Mouse (Mus musculus): ENCODE data around the gene Olfr1279. TPM values are rescaled to one million over a fixed set of nuclear protein-coding genes. Genes with fewer than 3 reads are reported as not detected.
"Not testable (repeated sequence)": the region's sequence is repeated elsewhere in the genome, so short reads cannot be mapped to it uniquely, and the experiment has no call there.

Gene Olfr1279
- polyA plus RNA-seq (2015; fragmentation: Nextera tagmentation; extraction: Ambion mirVana): not detected in 2 replicates

DNA sequence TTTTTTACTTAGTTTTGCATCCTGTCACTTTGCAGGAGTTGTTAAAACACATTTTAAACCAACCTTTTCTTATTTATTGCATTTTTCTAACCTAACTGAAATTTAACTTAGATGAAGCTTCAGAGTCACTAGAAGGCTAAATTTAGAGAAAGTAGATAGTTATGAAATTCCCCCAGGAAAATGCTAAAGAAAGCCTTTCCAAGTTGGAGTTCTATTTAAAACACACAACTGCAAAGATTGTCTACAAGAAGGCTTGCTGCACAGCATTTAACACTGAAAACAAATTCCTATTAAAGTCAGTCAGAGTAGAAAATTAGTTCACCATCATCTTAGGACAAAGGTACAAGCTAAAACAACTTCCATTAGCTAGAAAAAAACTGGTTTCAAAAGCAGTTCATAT, at the start of gene Olfr1279:
Olfr1279 (plus strand) TSS at position 262 of the 400 bp plus-strand sequence.
- Histone ChIP-seq H3K4me2 (no peak within 1 kb of the TSS), H3K9me3 (replicated peaks) (no peaks in the 10 kb centered on the region), H3K4me1 (no peaks in the 10 kb centered on the region), H3K4me3 (replicated peaks) (no peak within 1 kb of the TSS), H3K9ac (replicated peaks) (no peak within 1 kb of the TSS), H3K36me3 (no peaks in the 10 kb centered on the region), H3K27ac (replicated peaks) (no peak within 1 kb of the TSS), H3K27me3 (replicated peaks) (no peaks in the 10 kb centered on the region)
- ATAC-seq (ENCODE audit: low FRiP score): no peak

GRCm38 (mm10) chr2:111254216-111254615, 46.2 kb upstream of the Olfr1279 start, which contains the start of gene Olfr1276:
Gene Olfr1276 (plus strand): TSS chr2:111254516.
- H3K27ac ChIP-seq (replicated peaks): no peak within 1 kb of the TSS
- no peak within 1 kb of the TSS for H3K9ac ChIP-seq (replicated peaks)
- H3K36me3 ChIP-seq: no peaks in the 10 kb centered on the region
- no peak for ATAC-seq (ENCODE audit: low FRiP score)
- H3K9me3 ChIP-seq (replicated peaks): no peaks in the 10 kb centered on the region
- H3K4me1 ChIP-seq: no peaks in the 10 kb centered on the region
- H3K4me2 ChIP-seq: no peak within 1 kb of the TSS
- H3K27me3 ChIP-seq (replicated peaks): no peaks in the 10 kb centered on the region
- H3K4me3 ChIP-seq (replicated peaks): no peak within 1 kb of the TSS

DNA sequence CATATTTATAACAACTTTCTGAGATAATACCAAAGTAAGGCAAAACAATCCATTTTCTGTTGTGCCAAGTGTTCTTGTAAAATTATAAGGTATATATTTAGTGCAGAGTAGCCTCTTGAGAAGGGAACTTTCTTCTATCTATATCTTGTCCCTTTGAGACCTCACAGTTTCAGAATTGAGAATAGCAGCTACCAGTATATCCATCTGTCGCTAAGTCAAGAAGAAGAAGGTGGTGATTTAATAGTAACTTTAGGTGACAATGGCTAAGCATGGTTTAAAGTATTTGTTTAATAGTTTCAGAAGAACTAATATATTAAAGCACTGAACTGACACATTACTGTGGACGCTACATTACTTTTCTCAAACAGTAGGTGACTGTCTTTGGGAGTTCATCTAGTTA, 26.4 kb upstream of the Olfr1279 start, which contains the start of gene Olfr1277:
Olfr1277 (minus strand) TSS at position 101 of the 400 bp plus-strand sequence.
- Histone ChIP-seq H3K27ac (replicated peaks) (no peak within 1 kb of the TSS), H3K27me3 (replicated peaks) (no peaks in the 10 kb centered on the region), H3K36me3 (no peaks in the 10 kb centered on the region), H3K4me1 (no peaks in the 10 kb centered on the region), H3K9ac (replicated peaks) (no peak within 1 kb of the TSS), H3K4me3 (replicated peaks) (no peak within 1 kb of the TSS), H3K4me2 (no peak within 1 kb of the TSS), H3K9me3 (replicated peaks) (no peaks in the 10 kb centered on the region)
- 86% methylated on average over 2 of the region's 2 CpGs for WGBS
- no peak for ATAC-seq (ENCODE audit: low FRiP score)

DNA sequence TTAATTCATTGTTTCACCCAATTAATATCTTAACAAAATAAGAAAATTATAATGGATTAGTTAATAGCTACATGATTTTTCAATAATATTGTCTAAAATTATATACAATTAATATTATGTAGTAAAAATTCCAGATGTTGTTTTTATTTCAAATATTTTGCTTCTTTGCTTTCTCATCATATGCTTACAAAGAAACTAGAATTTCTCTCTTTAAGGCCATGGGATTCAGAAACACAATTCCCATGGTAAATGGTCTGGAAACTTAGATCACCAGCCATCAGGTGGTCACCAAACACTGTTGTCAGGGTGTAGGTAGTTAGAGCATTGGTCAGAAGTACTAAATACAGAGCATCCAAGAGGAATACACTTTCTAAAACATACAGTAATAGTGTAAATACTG, 10.6 kb upstream of the Olfr1279 start, which contains the start of gene Olfr1278:
Olfr1278 (plus strand) TSS at position 301 of the 400 bp plus-strand sequence.
- H3K36me3 ChIP-seq: no peaks in the 10 kb centered on the region
- H3K9me3 ChIP-seq (replicated peaks): no peaks in the 10 kb centered on the region
- no peak for ATAC-seq (ENCODE audit: low FRiP score)
- H3K27me3 ChIP-seq (replicated peaks): no peaks in the 10 kb centered on the region
- no peak within 1 kb of the TSS for H3K4me3 ChIP-seq (replicated peaks)
- no peak within 1 kb of the TSS for H3K4me2 ChIP-seq
- H3K4me1 ChIP-seq: no peaks in the 10 kb centered on the region
- no peak within 1 kb of the TSS for H3K27ac ChIP-seq (replicated peaks)
- H3K9ac ChIP-seq (replicated peaks): no peak within 1 kb of the TSS

DNA sequence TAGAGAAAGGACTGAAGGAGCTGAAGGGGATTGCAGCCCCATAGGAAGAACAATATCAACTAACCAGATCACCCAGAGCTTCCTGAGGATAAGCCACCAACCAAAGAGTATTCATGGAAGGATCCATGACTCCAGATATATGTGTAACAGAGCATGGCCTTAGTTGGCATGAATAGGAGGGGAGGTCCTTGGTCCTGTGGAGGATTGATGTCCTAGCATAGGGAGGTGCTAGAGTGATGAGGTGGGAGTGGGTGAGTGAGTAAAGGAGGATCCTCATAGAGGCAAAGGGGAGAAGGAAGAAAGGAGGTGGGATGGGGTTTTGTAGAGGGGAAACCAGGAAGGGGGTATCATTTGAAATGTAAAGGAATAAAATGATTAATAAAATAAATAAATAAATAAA, 1.9 kb upstream of the Olfr1279 start:
- no peak for ATAC-seq (ENCODE audit: low FRiP score)
- Histone ChIP-seq H3K4me2 (no peak overlapping the region), H3K4me3 (replicated peaks) (no peak overlapping the region), H3K36me3 (no peaks in the 10 kb centered on the region), H3K27ac (replicated peaks) (no peak overlapping the region), H3K4me1 (no peaks in the 10 kb centered on the region), H3K9me3 (replicated peaks) (no peaks in the 10 kb centered on the region), H3K27me3 (replicated peaks) (no peaks in the 10 kb centered on the region), H3K9ac (replicated peaks) (no peak overlapping the region)

- Histone ChIP-seq H3K36me3 (no peaks in the 10 kb centered on the region), H3K4me1 (no peaks in the 10 kb centered on the region), H3K27me3 (replicated peaks) (no peaks in the 10 kb centered on the region), H3K9ac (replicated peaks) (no peak within 1 kb of the TSS), H3K9me3 (replicated peaks) (no peaks in the 10 kb centered on the region), H3K27ac (replicated peaks) (no peak within 1 kb of the TSS), H3K4me2 (no peak within 1 kb of the TSS), H3K4me3 (replicated peaks) (no peak within 1 kb of the TSS)
- ATAC-seq (ENCODE audit: low FRiP score): no peak
These were observed 13.3 kb downstream of the Olfr1279 start, which contains the start of gene Olfr1280 for GRCm38 (mm10) chr2:111313717-111314116. Gene Olfr1280 (plus strand): TSS chr2:111314017.

- no peak within 1 kb of the TSS for H3K4me2 ChIP-seq
- H3K9ac ChIP-seq (replicated peaks): no peak within 1 kb of the TSS
- no peaks in the 10 kb centered on the region for H3K36me3 ChIP-seq
- H3K9me3 ChIP-seq (replicated peaks): no peaks in the 10 kb centered on the region
- H3K4me3 ChIP-seq (replicated peaks): no peak within 1 kb of the TSS
- no peak within 1 kb of the TSS for H3K27ac ChIP-seq (replicated peaks)
- ATAC-seq (ENCODE audit: low FRiP score): no peak
- H3K27me3 ChIP-seq (replicated peaks): no peaks in the 10 kb centered on the region
- 80% methylated on average over 2 of the region's 2 CpGs for WGBS
- H3K4me1 ChIP-seq: no peaks in the 10 kb centered on the region
These were observed 25.8 kb downstream of the Olfr1279 start, which contains the start of gene Olfr1281 for GRCm38 (mm10) chr2:111326220-111326619. Gene Olfr1281 (plus strand): TSS chr2:111326520.

DNA sequence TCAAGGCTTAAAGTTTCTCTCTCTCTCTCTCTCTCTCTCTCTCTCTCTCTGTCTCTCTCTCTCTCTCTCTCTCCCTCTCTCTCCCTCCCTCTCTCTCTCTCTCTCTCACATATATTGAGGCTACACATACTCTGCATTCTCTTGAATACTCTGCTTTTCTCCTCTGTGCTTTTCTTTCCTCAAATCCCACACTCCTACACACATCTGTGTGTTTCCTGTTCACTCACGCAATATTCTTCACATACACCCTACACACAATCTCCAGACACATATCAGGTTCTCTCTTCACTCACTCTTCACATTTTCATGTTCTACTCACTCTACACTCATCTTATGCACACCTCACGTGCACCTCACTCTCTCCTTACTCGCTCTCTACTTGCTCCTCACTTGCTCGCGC, 33.3 kb downstream of the Olfr1279 start:
- not testable (repeated sequence) for H3K4me2 ChIP-seq; H3K4me1 ChIP-seq; H3K27me3 ChIP-seq (replicated peaks); H3K9me3 ChIP-seq (replicated peaks); H3K36me3 ChIP-seq; ATAC-seq (ENCODE audit: low FRiP score); H3K4me3 ChIP-seq (replicated peaks); H3K27ac ChIP-seq (replicated peaks); H3K9ac ChIP-seq (replicated peaks)
- 92% methylated on average over 5 of the region's 5 CpGs for WGBS

DNA sequence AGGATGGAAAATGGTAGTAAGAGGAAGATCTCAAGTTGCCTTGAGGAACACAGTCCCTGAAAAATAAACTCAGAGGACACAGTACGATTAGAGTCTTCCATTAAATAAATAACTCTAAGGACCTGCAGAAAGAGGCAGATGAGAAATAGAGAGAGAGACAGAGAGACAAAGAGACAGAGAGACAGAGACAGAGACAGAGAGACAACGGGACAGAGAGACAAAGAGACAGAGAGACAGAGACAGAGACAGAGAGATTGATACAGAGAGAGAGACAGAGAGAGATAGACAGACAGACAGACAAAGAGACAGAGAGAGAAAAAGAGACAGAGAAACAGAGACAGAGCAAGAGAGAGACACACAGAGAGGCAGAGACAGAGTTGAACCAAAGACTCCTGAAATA, 35.5 kb downstream of the Olfr1279 start, which contains the start of gene Olfr1282:
Olfr1282 (minus strand) TSS at position 101 of the 400 bp plus-strand sequence.
- Histone ChIP-seq H3K27ac (replicated peaks) (no peak within 1 kb of the TSS), H3K9me3 (replicated peaks) (no peaks in the 10 kb centered on the region), H3K4me2 (no peak within 1 kb of the TSS), H3K4me3 (replicated peaks) (no peak within 1 kb of the TSS), H3K4me1 (no peaks in the 10 kb centered on the region), H3K36me3 (no peaks in the 10 kb centered on the region), H3K27me3 (replicated peaks) (no peaks in the 10 kb centered on the region), H3K9ac (replicated peaks) (no peak within 1 kb of the TSS)
- ATAC-seq (ENCODE audit: low FRiP score): no peak
- WGBS: 74% methylated on average over 2 of the region's 2 CpGs

Other genes starting within 250 kb of the Olfr1279 start
- not detected in 2 replicates for gene Gm13941, start 194.7 kb upstream of the Olfr1279 start, polyA plus RNA-seq (2015; fragmentation: Nextera tagmentation; extraction: Ambion mirVana)
- not detected in 2 replicates for gene Gm15130, start 147.7 kb upstream of the Olfr1279 start, polyA plus RNA-seq (2015; fragmentation: Nextera tagmentation; extraction: Ambion mirVana)
- gene 4930430A15Rik, start 71.0 kb upstream of the Olfr1279 start, polyA plus RNA-seq (2015; fragmentation: Nextera tagmentation; extraction: Ambion mirVana): not detected in 2 replicates
- not detected in 2 replicates for gene Olfr1275, start 65.3 kb upstream of the Olfr1279 start, polyA plus RNA-seq (2015; fragmentation: Nextera tagmentation; extraction: Ambion mirVana)
- gene Olfr1276, start 46.1 kb upstream of the Olfr1279 start, polyA plus RNA-seq (2015; fragmentation: Nextera tagmentation; extraction: Ambion mirVana): not detected in 2 replicates
- gene Olfr1277, start 26.5 kb upstream of the Olfr1279 start, polyA plus RNA-seq (2015; fragmentation: Nextera tagmentation; extraction: Ambion mirVana): not detected in 2 replicates
- gene Olfr1278, start 10.5 kb upstream of the Olfr1279 start, polyA plus RNA-seq (2015; fragmentation: Nextera tagmentation; extraction: Ambion mirVana): not detected in 2 replicates
- not detected in 2 replicates for gene Olfr1280, start 13.4 kb downstream of the Olfr1279 start, polyA plus RNA-seq (2015; fragmentation: Nextera tagmentation; extraction: Ambion mirVana)
- gene Olfr1281, start 25.9 kb downstream of the Olfr1279 start, polyA plus RNA-seq (2015; fragmentation: Nextera tagmentation; extraction: Ambion mirVana): not detected in 2 replicates
- gene Olfr1282, start 35.4 kb downstream of the Olfr1279 start, polyA plus RNA-seq (2015; fragmentation: Nextera tagmentation; extraction: Ambion mirVana): not detected in 2 replicates
- gene Olfr1283, start 66.2 kb downstream of the Olfr1279 start, polyA plus RNA-seq (2015; fragmentation: Nextera tagmentation; extraction: Ambion mirVana): not detected in 2 replicates
- not detected in 2 replicates for gene Olfr1284, start 74.9 kb downstream of the Olfr1279 start, polyA plus RNA-seq (2015; fragmentation: Nextera tagmentation; extraction: Ambion mirVana)
- gene Olfr1286, start 122.5 kb downstream of the Olfr1279 start, polyA plus RNA-seq (2015; fragmentation: Nextera tagmentation; extraction: Ambion mirVana): not detected in 2 replicates
- gene Olfr1287, start 148.5 kb downstream of the Olfr1279 start, polyA plus RNA-seq (2015; fragmentation: Nextera tagmentation; extraction: Ambion mirVana): not detected in 2 replicates
- not detected in 2 replicates for gene Olfr1288, start 173.5 kb downstream of the Olfr1279 start, polyA plus RNA-seq (2015; fragmentation: Nextera tagmentation; extraction: Ambion mirVana)
- not detected in 2 replicates for gene Olfr1289, start 180.2 kb downstream of the Olfr1279 start, polyA plus RNA-seq (2015; fragmentation: Nextera tagmentation; extraction: Ambion mirVana)
- gene Olfr1290, start 193.2 kb downstream of the Olfr1279 start, polyA plus RNA-seq (2015; fragmentation: Nextera tagmentation; extraction: Ambion mirVana): not detected in 2 replicates
- not detected in 2 replicates for gene Olfr1291-ps1, start 196.5 kb downstream of the Olfr1279 start, polyA plus RNA-seq (2015; fragmentation: Nextera tagmentation; extraction: Ambion mirVana)
- gene Olfr1293-ps, start 224.6 kb downstream of the Olfr1279 start, polyA plus RNA-seq (2015; fragmentation: Nextera tagmentation; extraction: Ambion mirVana): not detected in 2 replicates
- not detected in 2 replicates for gene Olfr1294, start 239.7 kb downstream of the Olfr1279 start, polyA plus RNA-seq (2015; fragmentation: Nextera tagmentation; extraction: Ambion mirVana)

All from neural tube, embryonic 15.5 days (tissue).